Mouse (Mus musculus) embryonic facial prominence, embryonic 10.5 days (tissue): ENCODE measurements at regions not wholly inside any gene's neighbourhood (a gene's known extent, or its start where the extent isn't known, plus 50 kb on each side); places are given as distances from the start of the nearest gene placed in this dataset.

Source experiments
- DNase-seq: peaks from one replicate; pipeline ENCODE4 v3.0.0-alpha.2; 2017; ENCODE audit warnings: low spot score
- H3K27ac ChIP-seq: fragments of 300-500 bp; sonication (generic); replicated peaks from 2 replicates; pipeline ENCODE4 v1.5.1; 2016; ENCODE audit warnings: mild to moderate bottlenecking
- H3K27me3 ChIP-seq: fragments of 300-500 bp; sonication (generic); replicated peaks from 2 replicates; pipeline ENCODE4 v1.6.1; 2016; ENCODE audit warnings: low read depth, mild to moderate bottlenecking; ENCODE audit not compliant: poor library complexity, severe bottlenecking
- H3K36me3 ChIP-seq: fragments of 300-500 bp; sonication (generic); replicated peaks from 2 replicates; pipeline ENCODE4 v1.6.1; 2016; ENCODE audit warnings: mild to moderate bottlenecking, moderate library complexity
- H3K4me1 ChIP-seq: fragments of 300-500 bp; sonication (generic); 2 replicates; pipeline ENCODE4 v1.6.1; 2016
- H3K4me3 ChIP-seq: fragments of 300-500 bp; sonication (generic); 2 replicates; pipeline ENCODE4 v1.5.1; 2016; ENCODE audit warnings: mild to moderate bottlenecking, moderate library complexity
- H3K9me3 ChIP-seq: fragments of 300-500 bp; sonication (generic); 2 replicates; pipeline ENCODE4 v1.6.1; 2016; ENCODE audit warnings: mild to moderate bottlenecking
- WGBS: fragments of 180-500 bp; shearing (Covaris S2); methylation state at CpG from one replicate; pipeline ENCODE4 v1.1.7; 2016; 5-methylcytosine and 5-hydroxymethylcytosine counted together

DNA sequence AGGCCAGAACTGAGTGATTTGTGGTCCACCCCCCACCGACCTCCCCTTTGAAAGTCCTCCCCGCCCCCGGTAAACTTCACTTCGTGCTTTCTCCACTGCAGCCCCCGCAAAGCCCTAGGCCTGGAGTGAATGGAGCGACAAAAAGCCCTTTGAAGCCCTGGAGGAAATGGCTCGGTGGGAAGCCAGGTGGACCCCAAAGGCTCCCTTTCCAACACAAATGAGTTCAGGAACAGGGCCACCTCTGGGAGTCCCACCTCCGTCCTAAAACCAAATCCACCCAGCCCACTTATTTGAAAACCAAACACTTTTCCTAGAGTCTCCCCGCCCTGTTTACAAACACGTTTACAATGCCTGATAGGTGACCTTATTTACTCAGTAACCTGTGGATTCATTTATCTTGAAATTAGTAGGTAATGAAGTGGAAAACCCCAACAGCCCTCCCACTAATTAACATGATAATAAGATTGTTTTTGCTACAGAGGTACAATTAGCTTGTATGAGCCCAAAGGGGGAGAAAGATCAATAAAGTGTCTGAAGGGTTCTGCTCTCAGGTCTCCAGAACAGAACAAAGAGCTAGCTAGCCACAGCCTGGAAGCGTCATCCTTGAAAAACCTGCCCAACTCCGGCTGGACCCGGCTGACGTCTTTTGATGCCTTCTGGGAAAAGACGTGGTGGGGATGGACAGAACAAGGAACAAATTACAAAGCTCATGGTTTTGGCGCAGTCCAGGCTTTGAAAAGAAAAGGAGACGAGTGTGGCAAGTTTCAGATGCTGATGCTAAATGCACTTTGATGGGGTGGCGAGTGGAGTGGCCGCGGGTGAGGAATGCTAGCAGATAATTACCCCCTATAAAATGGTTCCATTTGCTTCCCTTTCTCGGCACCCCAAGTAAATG, 422.6 kb upstream of the Nr2f2 start:
- peak; percentile 68 for DNase-seq
- 6% methylated on average over 21 of the region's 21 CpGs for WGBS
- peaks cover 67% of the 10 kb centered on the region for H3K27me3 ChIP-seq
- peaks cover 31% of the 10 kb centered on the region for H3K4me1 ChIP-seq
- peak overlapping the region; percentile 38 for H3K4me3 ChIP-seq
- H3K9me3 ChIP-seq = no peaks in the 10 kb centered on the region
- H3K36me3 ChIP-seq = no peaks in the 10 kb centered on the region
- H3K27ac ChIP-seq = peak overlapping the region; percentile 21

DNA sequence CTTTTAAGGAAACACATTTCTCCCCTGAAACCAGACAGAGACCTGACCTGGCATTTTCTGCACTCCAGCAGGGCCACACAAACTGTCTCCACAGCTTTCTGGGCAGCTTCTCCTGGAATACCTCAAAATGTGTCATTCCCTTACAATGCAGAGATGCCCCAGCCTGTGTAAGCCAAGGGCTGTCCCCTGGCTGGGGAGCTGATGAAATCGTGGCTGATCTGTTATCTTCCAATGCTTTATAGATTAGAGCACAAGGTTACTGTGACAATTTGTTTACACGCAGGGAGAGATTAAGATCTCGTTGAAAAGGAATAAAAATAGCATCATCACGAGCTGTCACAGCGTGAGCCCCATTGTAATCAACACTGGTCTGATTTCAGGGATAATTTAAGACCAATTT, 421.4 kb upstream of the Nr2f2 start:
- no peak overlapping the region for H3K4me3 ChIP-seq
- 14% methylated on average over 5 of the region's 5 CpGs for whole genome bisulfite sequencing
- peaks cover 59% of the 10 kb centered on the region for H3K27me3 ChIP-seq
- H3K27ac ChIP-seq = no peak overlapping the region
- no peak for DNase-seq
- H3K9me3 ChIP-seq = no peaks in the 10 kb centered on the region
- H3K4me1 ChIP-seq = peaks cover 31% of the 10 kb centered on the region
- no peaks in the 10 kb centered on the region for H3K36me3 ChIP-seq

GRCm38 (mm10) chr7:70780742-70781332, 414.3 kb upstream of the Nr2f2 start:
- H3K27ac ChIP-seq = no peak overlapping the region
- no peak overlapping the region for H3K4me3 ChIP-seq
- H3K4me1 ChIP-seq = no peaks in the 10 kb centered on the region
- no peaks in the 10 kb centered on the region for H3K9me3 ChIP-seq
- WGBS = 75% methylated on average over 2 of the region's 2 CpGs
- H3K36me3 ChIP-seq = no peaks in the 10 kb centered on the region
- no peak for DNase-seq
- H3K27me3 ChIP-seq = peaks cover 12% of the 10 kb centered on the region

DNA sequence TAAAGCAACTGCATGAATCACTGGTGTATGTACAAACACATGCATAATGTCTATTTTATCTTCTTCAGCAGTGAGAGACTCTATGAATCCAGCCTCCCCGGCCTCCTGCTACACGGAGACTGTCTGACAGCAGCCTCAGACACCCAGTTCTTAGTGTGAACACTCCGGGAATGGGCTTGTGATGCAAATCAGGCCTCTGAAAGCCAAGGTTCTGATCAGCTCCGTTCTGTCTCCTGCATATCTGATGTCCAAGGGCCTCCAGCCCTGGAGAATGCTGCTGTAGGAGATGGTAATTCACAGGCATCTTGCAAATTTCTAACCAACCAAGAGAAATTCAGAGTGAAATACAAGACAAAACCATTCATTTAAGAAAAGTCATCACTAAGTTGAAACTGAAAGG, 411.2 kb upstream of the Nr2f2 start:
- H3K27me3 ChIP-seq = peaks cover 12% of the 10 kb centered on the region
- H3K9me3 ChIP-seq = no peaks in the 10 kb centered on the region
- no peaks in the 10 kb centered on the region for H3K36me3 ChIP-seq
- WGBS = 55% methylated on average over 4 of the region's 4 CpGs
- no peak for DNase-seq
- no peaks in the 10 kb centered on the region for H3K4me1 ChIP-seq
- H3K4me3 ChIP-seq = no peak overlapping the region
- H3K27ac ChIP-seq = no peak overlapping the region

GRCm38 (mm10) chr7:70769655-70770054, 403.1 kb upstream of the Nr2f2 start:
- Histone ChIP-seq H3K4me1 (0 out of 2 replicates have a peak, but pooled peaks cover 2% of the 10 kb centered on the region), H3K27me3 (0 out of 2 replicates have a peak, but pooled peaks cover under 1% of the 10 kb centered on the region), H3K36me3 (no peaks in the 10 kb centered on the region), H3K4me3 (no peak overlapping the region), H3K27ac (no peak overlapping the region), H3K9me3 (no peaks in the 10 kb centered on the region)
- 78% methylated on average over 6 of the region's 6 CpGs for WGBS
- DNase-seq = no peak

DNA sequence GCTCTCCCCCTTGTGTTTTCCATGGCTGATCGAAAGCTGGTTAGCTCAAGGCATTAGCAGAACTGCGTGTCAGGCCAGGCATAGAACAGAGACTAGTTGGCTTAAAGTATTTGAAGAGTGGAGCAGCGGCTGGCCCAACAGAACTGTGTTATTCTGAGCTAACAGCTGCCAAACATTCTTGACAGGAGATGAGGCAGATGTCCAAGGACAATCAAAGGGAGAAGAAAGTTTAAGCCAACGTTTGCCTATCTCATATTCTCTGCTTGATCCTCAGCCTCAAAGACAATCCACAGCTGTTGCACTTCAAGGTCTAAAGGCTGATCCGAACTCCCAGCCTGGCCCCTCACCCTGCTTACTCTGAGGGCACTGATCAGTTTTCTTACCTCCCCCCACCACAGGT, 401.2 kb upstream of the Nr2f2 start:
- no peaks in the 10 kb centered on the region for H3K9me3 ChIP-seq
- no peaks in the 10 kb centered on the region for H3K36me3 ChIP-seq
- H3K27me3 ChIP-seq = no peaks in the 10 kb centered on the region
- 68% methylated on average over 5 of the region's 5 CpGs for WGBS
- H3K4me1 ChIP-seq = 0 out of 2 replicates have a peak, but pooled peaks cover 2% of the 10 kb centered on the region
- no peak overlapping the region for H3K4me3 ChIP-seq
- DNase-seq = no peak
- H3K27ac ChIP-seq = no peak overlapping the region

- no peak overlapping the region for H3K4me3 ChIP-seq
- peaks cover 4% of the 10 kb centered on the region; the same call in 1 of the 2 replicates for H3K4me1 ChIP-seq
- H3K27ac ChIP-seq = no peak overlapping the region
- DNase-seq = no peak
- no peaks in the 10 kb centered on the region for H3K36me3 ChIP-seq
- H3K27me3 ChIP-seq = no peaks in the 10 kb centered on the region
- 93% methylated on average over 3 of the region's 3 CpGs for WGBS
- H3K9me3 ChIP-seq = 0 out of 2 replicates have a peak, but pooled peaks cover 7% of the 10 kb centered on the region
Observed at GRCm38 (mm10) chr7:70756676-70757075, 390.1 kb upstream of the Nr2f2 start.

DNA sequence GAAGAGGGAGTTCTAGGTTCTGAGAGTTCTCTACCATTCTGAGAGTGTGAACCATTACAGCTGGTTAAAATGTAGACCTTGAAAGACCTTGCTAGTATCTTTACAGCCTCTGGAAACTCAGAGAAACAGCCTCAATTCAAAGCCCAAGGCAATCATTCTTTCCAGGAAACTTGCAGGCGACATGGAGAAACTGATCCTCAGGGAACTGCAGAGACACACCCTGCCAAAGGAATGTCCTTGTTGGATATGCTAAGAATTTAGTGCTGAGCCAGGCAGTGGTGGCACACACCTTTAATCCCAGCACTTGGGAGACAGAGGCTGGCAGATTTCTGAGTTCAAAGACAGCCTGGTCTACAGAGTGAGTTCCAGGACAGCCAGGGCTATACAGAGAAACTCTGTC, 388.3 kb upstream of the Nr2f2 start:
- Histone ChIP-seq H3K4me3 (no peak overlapping the region), H3K36me3 (no peaks in the 10 kb centered on the region), H3K27ac (no peak overlapping the region), H3K4me1 (peaks cover 4% of the 10 kb centered on the region; the same call in 1 of the 2 replicates), H3K27me3 (no peaks in the 10 kb centered on the region), H3K9me3 (0 out of 2 replicates have a peak, but pooled peaks cover 7% of the 10 kb centered on the region)
- 82% methylated on average over 1 of the region's 1 CpGs for WGBS
- DNase-seq = no peak

GRCm38 (mm10) chr7:70752802-70753218, 386.3 kb upstream of the Nr2f2 start:
- H3K36me3 ChIP-seq = no peaks in the 10 kb centered on the region
- 0 out of 2 replicates have a peak, but pooled peaks cover 7% of the 10 kb centered on the region for H3K9me3 ChIP-seq
- H3K4me1 ChIP-seq = peaks cover 19% of the 10 kb centered on the region
- WGBS = 60% methylated on average over 12 of the region's 12 CpGs
- no peak overlapping the region for H3K27ac ChIP-seq
- no peaks in the 10 kb centered on the region for H3K27me3 ChIP-seq
- no peak for DNase-seq
- no peak overlapping the region for H3K4me3 ChIP-seq

- DNase-seq = peak; percentile 21
- Histone ChIP-seq H3K36me3 (no peaks in the 10 kb centered on the region), H3K27ac (no peak overlapping the region), H3K4me3 (no peak overlapping the region), H3K4me1 (peaks cover 38% of the 10 kb centered on the region), H3K9me3 (no peaks in the 10 kb centered on the region), H3K27me3 (no peaks in the 10 kb centered on the region)
- WGBS = 54% methylated on average over 3 of the region's 3 CpGs
Observed at GRCm38 (mm10) chr7:70748884-70749283, 382.3 kb upstream of the Nr2f2 start.

DNA sequence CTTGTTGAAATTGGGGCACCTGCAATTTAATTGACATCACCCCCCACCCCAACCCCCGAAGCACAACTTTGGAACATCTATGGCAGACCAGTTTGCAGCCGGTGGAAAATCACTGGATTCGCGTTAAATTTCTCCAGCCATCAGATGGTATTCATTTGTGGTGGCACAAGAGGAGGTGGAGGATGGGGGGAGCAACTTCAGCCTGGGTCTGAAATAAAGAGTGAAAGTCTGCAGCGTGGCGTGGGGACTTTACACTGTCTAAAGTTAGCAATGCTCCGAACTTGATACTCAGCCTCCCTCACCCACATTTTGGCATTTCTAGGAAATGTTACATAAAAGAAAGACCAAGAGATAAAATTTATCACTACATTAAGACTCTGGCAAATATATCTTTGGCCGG, 381.8 kb upstream of the Nr2f2 start:
- peak; percentile 20 for DNase-seq
- Histone ChIP-seq H3K4me1 (peaks cover 44% of the 10 kb centered on the region), H3K27ac (0 out of 2 replicates have a peak overlapping the region, but pooled peaks have one; percentile 4), H3K4me3 (no peak overlapping the region), H3K9me3 (no peaks in the 10 kb centered on the region), H3K36me3 (no peaks in the 10 kb centered on the region), H3K27me3 (no peaks in the 10 kb centered on the region)
- 55% methylated on average over 8 of the region's 8 CpGs for WGBS

DNA sequence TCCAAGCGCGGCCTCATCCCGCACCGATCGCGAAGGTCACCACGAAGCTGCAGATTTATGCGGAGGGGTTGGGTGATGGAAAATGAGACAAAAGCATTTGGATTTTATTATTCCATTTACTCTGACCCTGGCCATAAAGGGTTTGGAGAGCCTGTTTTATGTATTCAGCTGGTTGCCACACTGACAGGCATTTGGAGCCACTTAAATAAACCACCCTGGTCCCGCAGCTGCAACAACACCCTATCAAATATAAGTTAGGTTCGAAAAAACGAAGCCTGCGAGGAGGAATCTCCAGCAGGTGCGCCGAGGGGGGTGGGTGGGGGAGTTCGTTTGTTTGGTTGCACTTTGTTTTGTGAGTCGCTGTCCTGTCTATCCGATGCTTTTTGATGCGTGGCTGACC, 377.8 kb upstream of the Nr2f2 start:
- peak; percentile 60 for DNase-seq
- Histone ChIP-seq H3K27ac (no peak overlapping the region), H3K27me3 (no peaks in the 10 kb centered on the region), H3K36me3 (no peaks in the 10 kb centered on the region), H3K4me3 (no peak overlapping the region), H3K9me3 (no peaks in the 10 kb centered on the region), H3K4me1 (peaks cover 41% of the 10 kb centered on the region)
- WGBS = 54% methylated on average over 18 of the region's 18 CpGs

- DNase-seq = no peak
- Histone ChIP-seq H3K36me3 (no peaks in the 10 kb centered on the region), H3K27me3 (no peaks in the 10 kb centered on the region), H3K9me3 (peaks cover 3% of the 10 kb centered on the region; the same call in 1 of the 2 replicates), H3K27ac (no peak overlapping the region), H3K4me1 (peaks cover 8% of the 10 kb centered on the region), H3K4me3 (no peak overlapping the region)
- WGBS = 95% methylated on average over 2 of the region's 2 CpGs
Observed at GRCm38 (mm10) chr7:70735591-70735990, 369.1 kb upstream of the Nr2f2 start.
